Mouse (Mus musculus) G1E (cell line): ENCODE measurements around the gene Carf. TPM values are rescaled to one million over a fixed set of nuclear protein-coding genes. Genes with fewer than 3 reads are reported as not detected.

Source experiments
- ATAC-seq: 2 replicates; pipeline ENCODE4 v1.8.0; 2016; ENCODE audit warnings: mild to moderate bottlenecking; ENCODE audit not compliant: insufficient number of reproducible peaks, poor library complexity, low FRiP score, severe bottlenecking; ENCODE audit errors: extremely low read depth
- DNase-seq: peaks from one replicate; pipeline ENCODE4 v3.0.0; 2012; ENCODE audit warnings: low spot score
- H3K27me3 ChIP-seq: 2 replicates; pipeline ENCODE4 v1.6.1; 2012; ENCODE audit warnings: mild to moderate bottlenecking, low read length, inconsistent platforms; ENCODE audit not compliant: insufficient read depth
- H3K36me3 ChIP-seq: replicated peaks from 2 replicates; pipeline ENCODE3; 2012; ENCODE audit warnings: mild to moderate bottlenecking, inconsistent platforms
- H3K4me1 ChIP-seq: 2 replicates; pipeline ENCODE4 v1.6.1; 2012; ENCODE audit warnings: low read depth, low read length, inconsistent platforms, mixed read lengths; ENCODE audit not compliant: insufficient read depth
- H3K4me3 ChIP-seq: 2 replicates; pipeline ENCODE4 v1.5.1; 2012; ENCODE audit warnings: low read depth, mild to moderate bottlenecking, inconsistent platforms, low read length, moderate library complexity, mixed read lengths
- H3K9me3 ChIP-seq: replicated peaks from 2 replicates; pipeline ENCODE4 v1.6.1; 2012; ENCODE audit warnings: inconsistent platforms
- CTCF ChIP-seq: IDR thresholded peaks from 2 replicates; pipeline ENCODE4 v1.5.1; 2012; ENCODE audit warnings: low read depth, low read length, inconsistent platforms, mixed read lengths
- GATA1 ChIP-seq: IDR thresholded peaks from 2 replicates; pipeline ENCODE4 v1.6.1; 2012; ENCODE audit warnings: borderline replicate concordance, low read length, inconsistent platforms, mixed read lengths
- GATA2 ChIP-seq: IDR thresholded peaks from 2 replicates; pipeline ENCODE4 v1.6.1; 2012; ENCODE audit warnings: low read depth, low read length, inconsistent platforms, borderline replicate concordance
- POLR2AphosphoS5 ChIP-seq: IDR thresholded peaks from 2 replicates; pipeline ENCODE4 v1.6.1; 2012; ENCODE audit warnings: low read depth, low read length, inconsistent platforms; ENCODE audit not compliant: insufficient replicate concordance
- TAL1 ChIP-seq: conservative IDR thresholded peaks from 2 replicates; pipeline ENCODE4 v1.6.1; 2012; ENCODE audit warnings: low read depth, low read length, inconsistent platforms, mixed read lengths
- polyA plus RNA-seq: library from polyadenylated mRNA; stranded (reverse); fragments of >175 nt; gene quantifications from 2 replicates; pipeline ENCODE4 v1.2.3, GENCODE M21; 2012
- total RNA-seq, 2 experiments: library from RNA; stranded (forward) in 1 of 2; stranded (reverse) in 1 of 2; fragments of 200-1000 nt in 1 of 2; fragments of >200 nt in 1 of 2; fragmentation: Nextera tagmentation in 1 of 2; gene quantifications; 2 replicates each; pipeline ENCODE4 v1.2.3; 2014 to 2017

Gene Carf
- total and polyA plus RNA-seq, 3 experiments, result 0.93 to 56.5 (median 29.4) TPM

- H3K4me1 ChIP-seq, result no peaks in the 10 kb centered on the region
- no peak for ATAC-seq
- peaks cover 48% of the 10 kb centered on the region for H3K36me3 ChIP-seq
- H3K27me3 ChIP-seq, result no peaks in the 10 kb centered on the region
- TF ChIP-seq GATA1, result no peak
- no peak for TF ChIP-seq GATA2
- no peak for TF ChIP-seq TAL1
- TF ChIP-seq CTCF, result no peak
- no peak for TF ChIP-seq POLR2AphosphoS5
- H3K9me3 ChIP-seq, result no peaks in the 10 kb centered on the region
- H3K4me3 ChIP-seq, result no peak overlapping the region
- no peak for DNase-seq
Observed at GRCm38 (mm10) chr1:60137346-60137745, 39.3 kb downstream of the Carf start.

GRCm38 (mm10) chr1:60152700-60153099 lies 54.7 kb downstream of the Carf start:
- no peaks in the 10 kb centered on the region for H3K9me3 ChIP-seq
- peaks cover 15% of the 10 kb centered on the region for H3K4me1 ChIP-seq
- ATAC-seq (no peak; the same call in 1 of the 2 replicates), DNase-seq (no peak)
- peaks cover 25% of the 10 kb centered on the region for H3K36me3 ChIP-seq
- H3K4me3 ChIP-seq, result no peak overlapping the region
- no peaks in the 10 kb centered on the region for H3K27me3 ChIP-seq
- no peak for TF ChIP-seq GATA2

GRCm38 (mm10) chr1:60156651-60157050 lies 58.6 kb downstream of the Carf start:
- H3K4me3 ChIP-seq, result no peak overlapping the region
- ATAC-seq, result no peak

GRCm38 (mm10) chr1:60158411-60158810 lies 60.4 kb downstream of the Carf start:
- no peak overlapping the region for H3K4me3 ChIP-seq
- peaks cover 11% of the 10 kb centered on the region for H3K4me1 ChIP-seq
- no peaks in the 10 kb centered on the region for H3K9me3 ChIP-seq
- ATAC-seq, result peak; percentile 15; the same call in 1 of the 2 replicates
- no peak for DNase-seq
- H3K36me3 ChIP-seq, result peaks cover 7% of the 10 kb centered on the region
- TF ChIP-seq CTCF (no peak), GATA2 (no peak), TAL1 (no peak), POLR2AphosphoS5 (no peak), GATA1 (no peak)
- H3K27me3 ChIP-seq, result peaks cover 10% of the 10 kb centered on the region

More at GRCm38 (mm10) chr1:60156651-60157050, 58.6 kb downstream of the Carf start:
- Histone ChIP-seq H3K4me1 (peaks cover 11% of the 10 kb centered on the region), H3K27me3 (no peaks in the 10 kb centered on the region), H3K9me3 (no peaks in the 10 kb centered on the region), H3K36me3 (peaks cover 10% of the 10 kb centered on the region)
- no peak for DNase-seq
- TF ChIP-seq TAL1, result no peak
- no peak for TF ChIP-seq CTCF
- no peak for TF ChIP-seq GATA2
- no peak for TF ChIP-seq GATA1
- TF ChIP-seq POLR2AphosphoS5, result no peak

GRCm38 (mm10) chr1:60163676-60164075 lies 65.6 kb downstream of the Carf start:
- TF ChIP-seq CTCF (no peak), TAL1 (no peak), POLR2AphosphoS5 (no peak), GATA2 (no peak), GATA1 (no peak)
- Histone ChIP-seq H3K27me3 (peaks cover 22% of the 10 kb centered on the region), H3K9me3 (no peaks in the 10 kb centered on the region), H3K4me3 (no peak overlapping the region), H3K36me3 (no peaks in the 10 kb centered on the region), H3K4me1 (peaks cover 4% of the 10 kb centered on the region)
- no peak for DNase-seq
- ATAC-seq, result no peak

- TF ChIP-seq TAL1 (no peak), GATA2 (no peak), CTCF (no peak), POLR2AphosphoS5 (no peak), GATA1 (no peak)
- Histone ChIP-seq H3K4me3 (no peak overlapping the region), H3K9me3 (no peaks in the 10 kb centered on the region), H3K4me1 (peaks cover 3% of the 10 kb centered on the region), H3K27me3 (peaks cover 7% of the 10 kb centered on the region), H3K36me3 (no peaks in the 10 kb centered on the region)
- DNase-seq (no peak), ATAC-seq (no peak)
Observed at GRCm38 (mm10) chr1:60169626-60170025, 71.6 kb downstream of the Carf start.

GRCm38 (mm10) chr1:60170251-60170650 lies 72.2 kb downstream of the Carf start:
- DNase-seq, result no peak
- Histone ChIP-seq H3K27me3 (peaks cover 5% of the 10 kb centered on the region; the same call in 1 of the 2 replicates), H3K9me3 (no peaks in the 10 kb centered on the region), H3K36me3 (no peaks in the 10 kb centered on the region), H3K4me1 (no peaks in the 10 kb centered on the region), H3K4me3 (no peak overlapping the region)
- TF ChIP-seq GATA1 (no peak), GATA2 (no peak), TAL1 (no peak), CTCF (no peak), POLR2AphosphoS5 (no peak)
- no peak for ATAC-seq
